Mouse (Mus musculus): ENCODE data around the gene 4933415A04Rik. TPM values are rescaled to one million over a fixed set of nuclear protein-coding genes. Genes with fewer than 3 reads are reported as not detected.

The 4933415A04Rik gene
- 6.8 and 7.4 TPM in 2 replicates for polyA plus RNA-seq (2015; fragmentation: Nextera tagmentation; extraction: Ambion mirVana)

DNA sequence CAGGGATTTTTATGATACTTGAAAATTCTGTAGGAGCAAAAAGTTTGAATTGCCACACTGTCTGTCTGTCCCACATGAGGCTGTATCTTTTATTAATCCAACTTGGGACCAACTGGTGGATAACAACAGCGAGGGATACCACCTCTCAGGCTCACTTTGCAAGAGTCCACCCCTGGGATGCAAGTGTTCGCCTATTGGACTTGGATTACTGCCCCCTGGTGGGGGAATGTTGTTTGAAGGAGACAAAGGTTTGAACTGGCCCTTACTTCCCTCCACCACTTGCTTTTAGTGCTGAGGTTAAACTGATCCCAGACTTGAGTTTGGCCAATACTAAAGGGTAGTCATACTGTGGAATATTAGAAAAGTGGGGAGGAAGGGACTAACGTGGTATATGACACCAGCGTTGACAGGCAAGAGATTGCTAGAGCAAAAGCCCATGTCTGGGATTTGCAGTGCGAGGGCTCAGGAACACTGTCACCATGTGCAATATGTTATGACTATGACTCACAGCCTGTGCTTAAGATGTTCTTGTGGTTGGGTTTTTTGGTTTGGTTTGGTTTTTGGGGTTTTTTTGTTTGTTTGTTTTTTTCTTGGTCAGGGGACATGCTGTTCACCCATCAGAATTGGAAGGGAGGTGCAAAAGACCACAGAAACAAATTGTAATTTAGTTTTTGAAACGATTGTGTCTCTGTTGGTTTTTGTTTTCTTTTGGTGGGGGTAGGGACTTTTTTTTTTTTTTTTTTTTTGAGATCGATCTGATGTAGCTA lies at the start of gene 4933415A04Rik:
Gene 4933415A04Rik, plus strand, starts transcription at position 717 of the 767 bp plus-strand sequence.
- Histone ChIP-seq H3K27me3 (ENCODE audit: insufficient read depth, low read length) (no peaks in the 10 kb centered on the region), H3K9ac (replicated peaks; ENCODE audit: low read length) (no peak within 1 kb of the TSS), H3K4me2 (replicated peaks; ENCODE audit: low read depth, low read length) (no peak within 1 kb of the TSS), H3K4me3 (ENCODE audit: low read length) (no peak within 1 kb of the TSS), H3K4me1 (ENCODE audit: insufficient read depth, low read length) (no peaks in the 10 kb centered on the region), H3K27ac (ENCODE audit: low read length) (no peak within 1 kb of the TSS), H3K36me3 (ENCODE audit: insufficient read depth, low read length) (peaks cover 35% of the 10 kb centered on the region), H3K9me3 (ENCODE audit: low read length) (no peaks in the 10 kb centered on the region)
- peak; percentile 33; the same call in 1 of the 2 replicates for ATAC-seq (ENCODE audit: low FRiP score, low TSS enrichment)
- WGBS = 73% methylated on average over 7 of the region's 7 CpGs

DNA sequence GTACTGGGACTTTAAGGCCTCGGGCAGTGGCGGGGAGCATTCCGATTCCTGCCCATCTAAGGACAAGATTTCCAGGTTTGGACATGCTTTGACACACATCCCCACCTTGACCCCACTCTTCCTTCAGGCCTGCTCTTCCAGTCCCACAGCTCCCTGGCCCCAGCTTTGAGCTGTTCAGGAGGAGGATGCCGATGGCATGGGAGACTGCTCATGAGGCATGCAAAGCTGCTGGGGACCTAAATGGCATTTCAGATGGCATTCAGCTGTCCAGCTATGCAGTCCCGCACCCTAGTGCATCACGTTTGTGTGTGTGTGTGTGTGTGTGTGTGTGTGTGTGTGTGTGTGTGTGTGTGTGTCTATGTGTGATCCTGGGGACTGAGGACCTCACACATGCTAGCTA lies 49.8 kb upstream of the 4933415A04Rik start:
- H3K36me3 ChIP-seq (ENCODE audit: insufficient read depth, low read length) = peaks cover 17% of the 10 kb centered on the region
- peak overlapping the region; percentile 67 for H3K27ac ChIP-seq (ENCODE audit: low read length)
- no peak overlapping the region for H3K9ac ChIP-seq (replicated peaks; ENCODE audit: low read length)
- peaks cover 44% of the 10 kb centered on the region for H3K4me1 ChIP-seq (ENCODE audit: insufficient read depth, low read length)
- no peak overlapping the region for H3K4me3 ChIP-seq (ENCODE audit: low read length)
- no peaks in the 10 kb centered on the region for H3K27me3 ChIP-seq (ENCODE audit: insufficient read depth, low read length)
- ATAC-seq (ENCODE audit: low FRiP score, low TSS enrichment) = peak; percentile 86
- 33% methylated on average over 6 of the region's 6 CpGs for WGBS
- H3K4me2 ChIP-seq (replicated peaks; ENCODE audit: low read depth, low read length) = no peak overlapping the region
- H3K9me3 ChIP-seq (ENCODE audit: low read length) = no peaks in the 10 kb centered on the region

DNA sequence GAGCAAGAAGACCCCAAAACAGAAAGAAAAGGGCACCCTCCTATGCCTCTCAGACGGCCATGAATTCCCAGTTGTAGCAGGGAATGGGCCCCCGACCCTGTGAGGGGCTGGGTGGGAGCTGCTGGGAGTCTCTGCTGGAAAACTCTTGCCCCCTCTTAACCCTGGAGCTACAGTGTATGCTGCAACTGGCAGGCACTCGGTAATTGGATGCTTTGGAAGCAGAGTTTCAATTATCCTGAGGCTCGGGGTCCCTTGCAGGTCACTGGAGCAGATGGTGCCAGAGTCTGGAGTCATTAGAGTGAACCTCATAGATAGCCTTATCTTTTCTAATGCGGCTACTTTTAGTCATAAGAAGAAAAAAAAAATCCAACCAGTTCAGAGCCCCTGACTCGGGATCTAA lies 47.0 kb upstream of the 4933415A04Rik start:
- H3K4me1 ChIP-seq (ENCODE audit: insufficient read depth, low read length) = peaks cover 43% of the 10 kb centered on the region
- 18% methylated on average over 6 of the region's 6 CpGs for WGBS
- H3K9me3 ChIP-seq (ENCODE audit: low read length) = no peaks in the 10 kb centered on the region
- no peak overlapping the region for H3K4me2 ChIP-seq (replicated peaks; ENCODE audit: low read depth, low read length)
- no peak overlapping the region for H3K9ac ChIP-seq (replicated peaks; ENCODE audit: low read length)
- no peak overlapping the region for H3K4me3 ChIP-seq (ENCODE audit: low read length)
- no peak overlapping the region for H3K27ac ChIP-seq (ENCODE audit: low read length)
- H3K27me3 ChIP-seq (ENCODE audit: insufficient read depth, low read length) = no peaks in the 10 kb centered on the region
- H3K36me3 ChIP-seq (ENCODE audit: insufficient read depth, low read length) = peaks cover 11% of the 10 kb centered on the region
- peak; percentile 69; the same call in 1 of the 2 replicates for ATAC-seq (ENCODE audit: low FRiP score, low TSS enrichment)

DNA sequence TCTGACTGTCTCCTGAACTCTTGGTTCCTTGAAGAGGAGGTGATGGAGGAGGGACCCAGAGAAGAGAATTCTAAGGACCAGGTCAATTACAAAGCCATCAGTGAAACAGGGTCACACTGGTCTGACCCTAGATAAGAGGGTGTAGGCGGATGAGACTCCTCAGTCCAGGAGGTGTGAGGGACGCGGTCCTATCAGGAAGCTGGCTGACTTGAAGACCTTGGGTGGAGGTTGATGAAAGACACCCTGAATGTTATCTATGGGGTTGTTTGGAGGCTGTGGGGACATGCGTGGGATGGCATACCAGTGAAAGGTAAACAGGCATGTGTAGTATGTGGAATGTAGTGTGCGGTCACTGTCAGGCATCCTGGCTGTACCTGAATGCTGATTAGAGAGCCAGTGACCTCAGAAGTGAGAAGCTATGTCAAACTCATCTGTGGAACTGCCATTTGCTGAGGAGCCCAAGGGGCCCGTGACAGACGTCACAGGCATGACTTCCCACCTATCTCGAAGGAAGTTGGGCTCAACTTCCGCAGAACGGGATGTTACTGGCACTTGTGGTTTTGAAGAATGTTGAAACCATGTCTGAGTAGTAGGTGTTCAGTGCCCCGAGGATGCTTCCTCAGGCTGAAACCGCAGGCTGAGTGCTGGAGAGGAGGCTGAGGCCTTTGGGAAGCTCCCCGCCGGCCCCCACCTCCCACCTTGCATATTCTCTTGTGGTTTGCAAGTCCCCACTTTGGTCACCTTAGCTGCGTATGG lies 43.0 kb upstream of the 4933415A04Rik start:
- H3K9ac ChIP-seq (replicated peaks; ENCODE audit: low read length) = no peak overlapping the region
- H3K4me3 ChIP-seq (ENCODE audit: low read length) = no peak overlapping the region
- no peaks in the 10 kb centered on the region for H3K27me3 ChIP-seq (ENCODE audit: insufficient read depth, low read length)
- no peaks in the 10 kb centered on the region for H3K9me3 ChIP-seq (ENCODE audit: low read length)
- no peak overlapping the region for H3K27ac ChIP-seq (ENCODE audit: low read length)
- WGBS = 82% methylated on average over 15 of the region's 15 CpGs
- ATAC-seq (ENCODE audit: low FRiP score, low TSS enrichment) = no peak
- H3K4me2 ChIP-seq (replicated peaks; ENCODE audit: low read depth, low read length) = no peak overlapping the region
- H3K4me1 ChIP-seq (ENCODE audit: insufficient read depth, low read length) = peaks cover 49% of the 10 kb centered on the region
- H3K36me3 ChIP-seq (ENCODE audit: insufficient read depth, low read length) = peaks cover 5% of the 10 kb centered on the region

DNA sequence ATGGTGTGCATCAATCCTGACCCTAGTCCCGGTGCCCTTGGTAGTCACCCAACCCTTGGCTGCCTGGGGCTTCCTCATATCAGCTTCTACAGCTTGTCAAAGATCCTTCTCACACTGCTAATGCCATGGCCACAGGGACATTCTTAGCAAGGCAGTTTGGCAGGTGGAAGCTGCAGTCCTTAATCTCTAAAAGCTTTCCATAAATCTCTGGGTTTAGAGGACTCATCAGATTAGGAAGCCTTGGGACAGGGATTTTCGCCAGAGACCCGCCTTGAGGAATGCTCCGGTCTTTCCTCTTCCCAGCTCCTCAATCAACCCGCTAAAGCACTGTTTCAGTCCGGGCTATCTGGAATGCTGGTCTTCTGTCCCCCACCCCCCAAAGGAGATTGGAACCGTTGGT lies 42.0 kb upstream of the 4933415A04Rik start:
- Histone ChIP-seq H3K27me3 (ENCODE audit: insufficient read depth, low read length) (no peaks in the 10 kb centered on the region), H3K4me2 (replicated peaks; ENCODE audit: low read depth, low read length) (no peak overlapping the region), H3K9ac (replicated peaks; ENCODE audit: low read length) (no peak overlapping the region), H3K36me3 (ENCODE audit: insufficient read depth, low read length) (peaks cover 4% of the 10 kb centered on the region; the same call in 1 of the 2 replicates), H3K27ac (ENCODE audit: low read length) (no peak overlapping the region), H3K9me3 (ENCODE audit: low read length) (no peaks in the 10 kb centered on the region), H3K4me1 (ENCODE audit: insufficient read depth, low read length) (peaks cover 49% of the 10 kb centered on the region), H3K4me3 (ENCODE audit: low read length) (no peak overlapping the region)
- no peak for ATAC-seq (ENCODE audit: low FRiP score, low TSS enrichment)
- 80% methylated on average over 7 of the region's 7 CpGs for WGBS

DNA sequence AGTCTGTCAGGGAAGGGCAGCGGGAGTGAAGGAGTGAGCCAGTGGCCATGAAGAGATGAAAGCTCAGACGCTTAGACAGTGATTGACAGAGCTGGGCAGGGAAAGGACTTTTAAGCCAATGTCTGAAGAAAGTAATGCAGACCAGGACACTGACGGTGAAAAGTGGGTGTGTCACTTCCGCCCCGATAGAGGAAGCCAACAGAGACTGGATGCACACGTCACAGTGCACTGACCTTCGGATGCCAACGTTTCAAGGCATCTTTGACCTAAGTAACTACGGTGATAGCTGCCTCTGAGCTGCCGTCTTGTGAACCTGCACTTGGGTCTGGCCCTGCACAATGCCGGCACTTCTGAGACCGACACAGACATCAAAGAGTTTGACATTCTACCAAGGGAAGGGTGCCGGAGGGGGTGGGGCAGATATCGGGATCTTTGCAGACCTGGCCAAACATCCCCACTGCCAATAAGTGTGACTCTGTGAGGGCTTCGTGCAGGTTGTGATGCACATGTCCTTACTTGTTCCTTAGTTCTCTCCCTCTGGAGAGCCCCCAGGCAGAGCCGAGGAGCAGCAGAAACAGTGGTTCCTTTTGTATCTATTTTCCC lies 40.9 kb upstream of the 4933415A04Rik start:
- 62% methylated on average over 16 of the region's 16 CpGs for WGBS
- H3K4me3 ChIP-seq (ENCODE audit: low read length) = no peak overlapping the region
- H3K9ac ChIP-seq (replicated peaks; ENCODE audit: low read length) = no peak overlapping the region
- H3K27ac ChIP-seq (ENCODE audit: low read length) = no peak overlapping the region
- no peaks in the 10 kb centered on the region for H3K9me3 ChIP-seq (ENCODE audit: low read length)
- ATAC-seq (ENCODE audit: low FRiP score, low TSS enrichment) = no peak
- no peak overlapping the region for H3K4me2 ChIP-seq (replicated peaks; ENCODE audit: low read depth, low read length)
- peaks cover 47% of the 10 kb centered on the region for H3K4me1 ChIP-seq (ENCODE audit: insufficient read depth, low read length)
- peaks cover 4% of the 10 kb centered on the region; the same call in 1 of the 2 replicates for H3K36me3 ChIP-seq (ENCODE audit: insufficient read depth, low read length)
- no peaks in the 10 kb centered on the region for H3K27me3 ChIP-seq (ENCODE audit: insufficient read depth, low read length)

DNA sequence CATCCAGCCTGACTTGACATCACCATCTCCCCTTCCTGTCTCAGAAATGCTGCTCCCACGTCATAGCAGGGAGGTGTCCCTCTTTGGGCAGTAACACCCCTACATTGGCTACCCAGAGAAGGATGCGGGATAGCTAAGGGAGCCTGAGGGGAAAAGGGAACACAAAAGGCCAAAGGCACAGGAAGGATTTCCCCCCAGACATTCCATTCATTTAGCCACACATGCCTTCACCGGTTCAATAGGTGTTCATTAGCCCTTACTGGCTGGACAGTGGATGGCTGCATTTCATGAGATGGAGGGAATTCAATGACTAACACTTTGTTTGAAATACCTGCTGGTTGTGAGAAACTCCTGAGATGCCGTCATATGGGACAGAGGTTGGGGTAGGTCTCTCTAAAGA lies 40.2 kb upstream of the 4933415A04Rik start:
- H3K4me1 ChIP-seq (ENCODE audit: insufficient read depth, low read length) = peaks cover 49% of the 10 kb centered on the region
- no peak for ATAC-seq (ENCODE audit: low FRiP score, low TSS enrichment)

DNA sequence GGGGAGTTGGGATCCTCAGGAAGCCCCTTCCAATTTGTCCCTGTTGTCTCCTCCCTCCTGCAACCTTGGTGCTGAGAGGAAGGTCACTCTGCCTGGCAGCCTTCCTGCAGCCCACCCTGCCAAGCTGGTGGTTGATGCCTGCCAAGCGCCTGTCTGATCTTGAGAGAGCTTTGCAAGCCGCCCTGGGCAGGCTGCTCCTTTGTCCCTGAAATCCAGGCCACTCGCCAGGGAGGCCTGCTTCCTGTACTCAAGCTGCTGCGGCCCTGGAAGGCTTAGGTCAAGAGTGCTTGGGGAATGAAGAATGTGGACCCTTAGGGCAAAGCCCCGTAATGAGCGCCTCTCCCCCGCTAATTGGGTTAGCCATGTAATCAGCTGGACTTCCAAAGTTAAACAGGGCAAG lies 38.7 kb upstream of the 4933415A04Rik start:
- peaks cover 50% of the 10 kb centered on the region for H3K4me1 ChIP-seq (ENCODE audit: insufficient read depth, low read length)
- H3K27me3 ChIP-seq (ENCODE audit: insufficient read depth, low read length) = no peaks in the 10 kb centered on the region
- no peak overlapping the region for H3K4me3 ChIP-seq (ENCODE audit: low read length)
- no peaks in the 10 kb centered on the region for H3K9me3 ChIP-seq (ENCODE audit: low read length)
- peak; percentile 66; the same call in 1 of the 2 replicates for ATAC-seq (ENCODE audit: low FRiP score, low TSS enrichment)
- peak overlapping the region; percentile 13 for H3K9ac ChIP-seq (replicated peaks; ENCODE audit: low read length)
- H3K4me2 ChIP-seq (replicated peaks; ENCODE audit: low read depth, low read length) = no peak overlapping the region
- peaks cover 4% of the 10 kb centered on the region; the same call in 1 of the 2 replicates for H3K36me3 ChIP-seq (ENCODE audit: insufficient read depth, low read length)
- peak overlapping the region; percentile 77 for H3K27ac ChIP-seq (ENCODE audit: low read length)
- 23% methylated on average over 7 of the region's 7 CpGs for WGBS

More for the DNA sequence above, 40.2 kb upstream of the 4933415A04Rik start:
- no peaks in the 10 kb centered on the region for H3K27me3 ChIP-seq (ENCODE audit: insufficient read depth, low read length)
- H3K4me3 ChIP-seq (ENCODE audit: low read length) = no peak overlapping the region
- 64% methylated on average over 4 of the region's 4 CpGs for WGBS
- peaks cover 4% of the 10 kb centered on the region; the same call in 1 of the 2 replicates for H3K36me3 ChIP-seq (ENCODE audit: insufficient read depth, low read length)
- H3K27ac ChIP-seq (ENCODE audit: low read length) = 0 out of 2 replicates have a peak overlapping the region, but pooled peaks have one; percentile 4
- H3K9ac ChIP-seq (replicated peaks; ENCODE audit: low read length) = no peak overlapping the region
- no peak overlapping the region for H3K4me2 ChIP-seq (replicated peaks; ENCODE audit: low read depth, low read length)
- H3K9me3 ChIP-seq (ENCODE audit: low read length) = no peaks in the 10 kb centered on the region

DNA sequence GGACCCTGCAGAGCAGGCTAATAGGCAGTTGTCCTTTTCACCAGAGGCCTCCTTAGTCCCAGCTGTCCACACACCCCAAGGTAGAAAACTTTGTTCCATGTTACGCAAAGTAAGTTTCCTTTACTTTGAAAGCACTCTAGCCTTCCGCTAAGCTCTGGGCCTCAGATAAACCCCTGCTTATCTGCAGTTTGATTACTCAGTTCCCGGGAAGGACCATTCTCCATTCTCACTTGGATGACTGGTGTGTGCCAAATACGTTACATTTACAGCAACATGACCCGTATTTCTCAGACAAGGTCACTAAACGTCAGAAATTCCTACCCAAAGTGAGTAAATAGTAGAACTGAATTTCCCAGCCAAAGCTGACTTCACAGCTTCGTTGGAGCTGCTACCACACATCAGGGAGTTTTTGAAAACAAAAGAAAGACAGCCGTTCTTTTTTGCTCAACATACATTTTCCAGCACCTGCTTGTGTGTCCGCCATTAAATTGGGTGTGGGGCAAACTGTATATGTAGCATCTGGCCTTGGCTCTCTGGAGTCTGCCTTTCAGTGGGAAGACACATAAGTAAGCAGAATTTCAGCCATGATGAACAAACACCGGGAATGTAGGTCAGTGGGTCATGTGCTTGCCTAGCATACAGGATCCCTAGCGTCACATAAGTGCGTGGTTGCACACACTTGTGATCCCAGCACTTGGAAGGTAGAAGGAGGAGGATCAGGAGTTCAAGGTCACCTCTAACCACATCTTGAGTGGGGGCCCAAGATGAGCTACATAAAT lies 38.0 kb upstream of the 4933415A04Rik start:
- H3K4me1 ChIP-seq (ENCODE audit: insufficient read depth, low read length) = peaks cover 50% of the 10 kb centered on the region
- no peaks in the 10 kb centered on the region for H3K27me3 ChIP-seq (ENCODE audit: insufficient read depth, low read length)
- peaks cover under 1% of the 10 kb centered on the region; the same call in 1 of the 2 replicates for H3K36me3 ChIP-seq (ENCODE audit: insufficient read depth, low read length)
- peak overlapping the region; percentile 77 for H3K27ac ChIP-seq (ENCODE audit: low read length)
- H3K9ac ChIP-seq (replicated peaks; ENCODE audit: low read length) = no peak overlapping the region
- H3K9me3 ChIP-seq (ENCODE audit: low read length) = no peaks in the 10 kb centered on the region
- ATAC-seq (ENCODE audit: low FRiP score, low TSS enrichment) = no peak
- no peak overlapping the region for H3K4me2 ChIP-seq (replicated peaks; ENCODE audit: low read depth, low read length)
- WGBS = 51% methylated on average over 12 of the region's 12 CpGs
- no peak overlapping the region for H3K4me3 ChIP-seq (ENCODE audit: low read length)
